Mouse (Mus musculus) right cerebral cortex, postnatal 10 days (tissue): ENCODE measurements at regions not wholly inside any gene's neighbourhood (a gene's known extent, or its start where the extent isn't known, plus 50 kb on each side); places are given as distances from the start of the nearest gene placed in this dataset.

ENCODE experiments used
- DNase-seq, 2 experiments: peaks; one replicate each; pipeline ENCODE4 v3.0.0; 2021; ENCODE audit warnings: low spot score in 2 of 2

GRCm38 (mm10) chr12:66157630-66158292 is 126.4 kb downstream of the Rpl10l start:
- DNase-seq = peak; percentile 22 to 30

- peak in 1 of 2 experiments; percentile 25 for DNase-seq
Observed at GRCm38 (mm10) chr12:66156980-66157629, 127.1 kb downstream of the Rpl10l start.

GRCm38 (mm10) chr12:66130909-66131308 is 153.3 kb downstream of the Rpl10l start:
- DNase-seq = no peak

- DNase-seq = no peak
Observed at GRCm38 (mm10) chr12:66119565-66119964, 164.6 kb downstream of the Rpl10l start.

- no peak for DNase-seq
Observed at GRCm38 (mm10) chr12:66090806-66091447, 193.3 kb downstream of the Rpl10l start.

GRCm38 (mm10) chr12:66060326-66060725 is 223.9 kb downstream of the Rpl10l start:
- DNase-seq = no peak

GRCm38 (mm10) chr12:66055206-66055605 is 229.0 kb downstream of the Rpl10l start:
- DNase-seq = no peak

GRCm38 (mm10) chr12:66048936-66049335 is 235.3 kb downstream of the Rpl10l start:
- DNase-seq = no peak

GRCm38 (mm10) chr12:66036281-66036680 is 247.9 kb downstream of the Rpl10l start:
- no peak for DNase-seq

- no peak for DNase-seq
Observed at GRCm38 (mm10) chr12:66027535-66027934, 256.7 kb downstream of the Rpl10l start.

GRCm38 (mm10) chr12:66012706-66013105 is 271.5 kb downstream of the Rpl10l start:
- no peak for DNase-seq
